Mouse (Mus musculus) lung, embryonic 16.5 days (tissue): ENCODE data around the gene Wasl. TPM values are rescaled to one million over a fixed set of nuclear protein-coding genes. Genes with fewer than 3 reads are reported as not detected.
A peak's percentile ranks its signal among the peaks of the same experiment; 100 is the strongest.

Source experiments
- ATAC-seq: fragments of 200-750 bp; cut with Nextera tagmentation; 2 replicates; pipeline ENCODE4 v1.8.0; 2017; ENCODE audit warnings: low read depth, mild to moderate bottlenecking, moderate library complexity
- H3K27ac ChIP-seq: fragments of 300-500 bp; sonication (generic); 2 replicates; pipeline ENCODE4 v1.5.1; 2014; ENCODE audit warnings: mild to moderate bottlenecking, control low read depth, low read length
- H3K27me3 ChIP-seq: fragments of 300-500 bp; sonication (generic); 2 replicates; pipeline ENCODE4 v1.6.1; 2014; ENCODE audit warnings: low read depth, low read length, mixed read lengths; ENCODE audit not compliant: control insufficient read depth, insufficient read depth
- H3K36me3 ChIP-seq: fragments of 300-500 bp; sonication (generic); 2 replicates; pipeline ENCODE4 v1.6.1; 2014; ENCODE audit warnings: low read length; ENCODE audit not compliant: control insufficient read depth, insufficient read depth
- H3K4me1 ChIP-seq: fragments of 300-500 bp; sonication (generic); replicated peaks from 2 replicates; pipeline ENCODE4 v1.6.1; 2014; ENCODE audit warnings: low read length, mixed read lengths; ENCODE audit not compliant: control insufficient read depth, insufficient read depth
- H3K4me2 ChIP-seq: fragments of 300-500 bp; sonication (generic); 2 replicates; pipeline ENCODE4 v1.6.1; 2014; ENCODE audit warnings: low read depth, low read length, control low read depth
- H3K4me3 ChIP-seq: fragments of 300-500 bp; sonication (generic); 2 replicates; pipeline ENCODE4 v1.5.1; 2014; ENCODE audit warnings: mild to moderate bottlenecking, low read length, control low read depth
- H3K9ac ChIP-seq: fragments of 300-500 bp; sonication (generic); 2 replicates; pipeline ENCODE4 v1.6.1; 2014; ENCODE audit warnings: low read length, control low read depth
- H3K9me3 ChIP-seq: fragments of 300-500 bp; sonication (generic); 2 replicates; pipeline ENCODE4 v1.6.1; 2016; ENCODE audit warnings: low read length; ENCODE audit not compliant: control insufficient read depth
- WGBS: fragments of 180-500 bp; shearing (Covaris S2); extraction: QIAGEN DNeasy Blood & Tissue Kit; methylation state at CpG from one replicate; pipeline ENCODE4 v1.1.7; 2014; 5-methylcytosine and 5-hydroxymethylcytosine counted together
- polyA plus RNA-seq: library from polyadenylated mRNA; unstranded; fragments of >200 nt; fragmentation: Nextera tagmentation; extraction: Ambion mirVana; gene quantifications from 2 replicates; pipeline ENCODE4 v1.2.1, GENCODE M21; 2015

The Wasl gene
- polyA plus RNA-seq, 1 experiment from 2014 or later: 67.9 TPM

DNA sequence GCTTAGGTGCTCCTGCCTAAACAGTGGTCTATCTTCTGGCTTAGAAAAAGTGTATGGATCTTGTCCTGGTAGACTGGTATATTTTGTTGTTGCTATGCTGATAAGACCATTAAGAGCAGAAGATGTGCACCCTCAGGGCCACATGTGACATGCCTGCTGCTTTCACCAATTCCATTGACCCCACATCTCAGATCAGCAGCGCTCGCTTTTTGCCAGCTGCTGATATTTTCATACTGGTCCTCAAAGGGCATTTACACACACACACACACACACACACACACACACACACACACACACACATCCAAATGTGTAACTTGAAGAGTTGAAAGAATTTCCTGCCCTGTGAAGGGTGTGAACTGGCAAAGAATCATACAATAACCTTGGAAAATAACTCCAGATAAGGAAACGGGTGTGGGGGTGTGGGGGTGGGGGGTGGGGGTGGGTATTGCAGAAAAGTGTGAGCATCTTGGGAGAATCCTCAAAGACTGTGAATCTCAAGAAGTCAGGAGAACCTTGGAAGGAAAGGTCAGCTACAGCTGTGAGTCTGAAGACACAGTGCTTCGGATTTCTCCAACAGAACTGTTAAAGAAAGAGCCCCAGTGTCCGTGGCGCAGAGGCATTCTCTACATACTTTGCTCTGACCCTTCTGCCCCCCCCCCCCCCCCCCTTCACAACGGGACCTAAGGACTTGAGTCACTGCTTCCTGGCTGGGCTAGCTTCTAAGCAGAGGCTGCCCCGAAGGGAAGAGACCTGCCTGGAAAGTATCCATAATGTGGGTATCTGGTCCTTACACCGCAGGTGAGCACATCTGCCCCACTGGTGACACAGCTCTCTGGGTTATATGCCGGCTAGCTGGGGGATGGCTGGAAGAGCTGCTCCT is 79.1 kb downstream of the Wasl start:
- WGBS: 19% methylated on average over 9 of the region's 10 CpGs
- Histone ChIP-seq H3K27ac (peak overlapping the region; percentile 64), H3K9ac (no peak overlapping the region), H3K9me3 (no peaks in the 10 kb centered on the region), H3K4me2 (no peak overlapping the region), H3K27me3 (no peaks in the 10 kb centered on the region), H3K4me3 (no peak overlapping the region), H3K4me1 (peaks cover 18% of the 10 kb centered on the region), H3K36me3 (no peaks in the 10 kb centered on the region)
- ATAC-seq: peak; percentile 63

DNA sequence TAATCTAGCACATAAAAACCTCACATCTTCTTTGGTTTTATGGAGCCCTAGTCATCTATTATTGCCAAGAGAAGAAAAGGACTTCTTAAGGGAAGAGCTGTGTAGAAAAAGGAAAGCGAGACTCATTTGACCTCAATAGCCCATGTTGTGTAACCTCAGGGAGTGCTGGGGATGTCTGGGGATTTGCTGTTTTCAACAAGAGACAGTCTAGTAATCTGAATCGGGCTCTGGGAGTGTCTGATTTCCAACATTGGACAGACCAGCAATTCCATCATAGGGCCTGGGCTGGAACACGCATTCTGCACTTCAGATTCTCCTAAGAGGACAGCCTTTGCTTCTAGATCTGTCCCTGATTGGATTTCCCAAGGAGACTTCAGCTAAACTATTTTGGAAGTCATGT is 81.4 kb downstream of the Wasl start:
- Histone ChIP-seq H3K36me3 (no peaks in the 10 kb centered on the region), H3K27me3 (no peaks in the 10 kb centered on the region), H3K4me3 (no peak overlapping the region), H3K27ac (no peak overlapping the region), H3K4me1 (peaks cover 18% of the 10 kb centered on the region), H3K9ac (no peak overlapping the region), H3K9me3 (no peaks in the 10 kb centered on the region), H3K4me2 (no peak overlapping the region)
- 78% methylated on average over 3 of the region's 3 CpGs for WGBS
- no peak for ATAC-seq

DNA sequence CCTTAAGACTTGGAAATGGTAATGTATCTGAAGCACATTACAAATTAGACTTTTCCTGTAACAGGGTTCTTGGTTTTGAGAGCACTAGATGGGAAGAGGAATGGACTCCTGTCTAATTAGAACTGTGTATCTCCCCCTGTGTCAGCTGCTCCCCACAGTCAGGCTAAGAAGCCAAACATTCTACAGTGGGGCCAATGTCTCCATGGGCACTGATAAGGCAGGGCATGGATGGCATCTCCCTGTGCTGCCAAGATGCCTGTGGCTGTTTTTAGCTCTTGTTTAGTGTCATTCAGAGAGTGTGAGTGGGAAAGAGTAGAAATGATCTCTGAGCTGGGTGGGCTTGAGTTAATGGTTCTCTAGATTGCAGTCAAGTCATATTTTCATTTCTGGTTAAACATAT is 91.5 kb downstream of the Wasl start:
- H3K9me3 ChIP-seq: 0 out of 2 replicates have a peak, but pooled peaks cover 2% of the 10 kb centered on the region
- no peak overlapping the region for H3K27ac ChIP-seq
- no peak for ATAC-seq
- no peaks in the 10 kb centered on the region for H3K36me3 ChIP-seq
- no peaks in the 10 kb centered on the region for H3K27me3 ChIP-seq
- no peak overlapping the region for H3K4me3 ChIP-seq
- H3K4me1 ChIP-seq: no peaks in the 10 kb centered on the region; the same call in 1 of the 2 replicates
- H3K4me2 ChIP-seq: no peak overlapping the region
- H3K9ac ChIP-seq: no peak overlapping the region

DNA sequence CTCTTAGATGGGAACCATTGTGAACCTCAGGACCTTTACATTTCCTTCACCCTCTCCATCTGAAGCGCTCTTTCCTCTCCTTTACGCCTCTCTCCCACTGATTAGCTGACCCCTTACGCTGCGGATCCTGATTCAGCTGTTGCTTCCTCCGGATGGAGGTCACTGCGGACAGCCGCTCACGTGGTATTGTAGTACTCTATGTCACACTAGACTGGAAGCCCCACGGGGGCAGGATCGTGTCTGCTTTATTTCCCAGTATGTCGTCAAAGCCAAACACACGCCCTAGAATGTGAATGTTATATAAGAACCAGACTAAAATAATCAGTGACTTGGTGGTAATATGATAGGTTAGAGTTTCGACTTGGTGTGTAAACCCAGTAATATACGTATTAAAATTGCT is 92.4 kb downstream of the Wasl start:
- H3K9ac ChIP-seq: no peak overlapping the region
- H3K4me3 ChIP-seq: no peak overlapping the region
- 89% methylated on average over 14 of the region's 14 CpGs for WGBS
- H3K4me2 ChIP-seq: no peak overlapping the region
- no peak for ATAC-seq
- no peak overlapping the region for H3K27ac ChIP-seq
- H3K4me1 ChIP-seq: no peaks in the 10 kb centered on the region; the same call in 1 of the 2 replicates
- 0 out of 2 replicates have a peak, but pooled peaks cover 2% of the 10 kb centered on the region for H3K9me3 ChIP-seq
- H3K36me3 ChIP-seq: no peaks in the 10 kb centered on the region
- H3K27me3 ChIP-seq: no peaks in the 10 kb centered on the region

DNA sequence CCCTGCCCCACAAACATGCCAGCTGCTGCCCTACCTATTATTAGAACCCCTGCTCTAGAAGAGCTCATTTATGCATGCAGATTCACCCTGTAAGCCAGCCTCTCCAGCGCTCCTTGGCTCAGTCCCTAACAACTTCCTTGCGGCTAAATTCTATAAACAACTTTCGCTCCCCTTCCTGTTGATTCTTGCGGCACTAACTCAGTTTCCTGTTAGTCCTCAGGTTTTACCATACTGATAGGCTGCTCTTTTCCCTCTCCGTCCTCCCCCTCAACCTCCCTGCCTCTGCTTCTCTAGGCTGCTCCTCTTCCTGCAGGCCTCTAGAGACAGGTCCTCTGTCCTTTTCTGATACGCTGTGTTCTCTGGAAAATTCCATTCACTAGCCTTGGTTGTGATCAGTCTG is 93.7 kb downstream of the Wasl start:
- peak; percentile 82 for ATAC-seq
- Histone ChIP-seq H3K4me3 (no peak overlapping the region), H3K9ac (no peak overlapping the region), H3K36me3 (no peaks in the 10 kb centered on the region), H3K4me2 (no peak overlapping the region), H3K4me1 (no peaks in the 10 kb centered on the region; the same call in 1 of the 2 replicates), H3K27ac (peak overlapping the region; percentile 49; the same call in 1 of the 2 replicates), H3K9me3 (0 out of 2 replicates have a peak, but pooled peaks cover 2% of the 10 kb centered on the region), H3K27me3 (no peaks in the 10 kb centered on the region)
- 54% methylated on average over 6 of the region's 6 CpGs for WGBS

DNA sequence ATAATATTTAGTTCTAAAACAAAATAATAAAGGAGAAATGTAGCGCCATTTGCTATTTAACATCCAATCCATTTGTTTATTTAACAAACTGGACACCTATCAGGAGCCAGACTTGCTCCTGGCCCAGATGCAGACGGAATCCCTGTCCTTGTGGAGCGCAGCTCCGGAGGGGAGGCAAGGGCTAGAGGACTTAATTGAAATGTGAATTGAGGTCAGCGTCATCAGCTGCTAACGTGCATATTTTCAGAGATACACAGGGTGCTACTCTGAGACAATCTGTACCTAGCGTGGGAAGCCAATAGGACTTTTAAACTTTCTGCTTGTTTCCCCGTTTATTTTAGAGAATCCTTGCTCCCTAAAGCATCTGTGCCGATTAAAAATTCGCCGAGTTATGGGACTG is 94.5 kb downstream of the Wasl start:
- H3K27me3 ChIP-seq: no peaks in the 10 kb centered on the region
- H3K9me3 ChIP-seq: 0 out of 2 replicates have a peak, but pooled peaks cover 2% of the 10 kb centered on the region
- H3K27ac ChIP-seq: no peak overlapping the region
- H3K4me3 ChIP-seq: no peak overlapping the region
- ATAC-seq: no peak
- H3K36me3 ChIP-seq: no peaks in the 10 kb centered on the region
- no peak overlapping the region for H3K9ac ChIP-seq
- H3K4me1 ChIP-seq: no peaks in the 10 kb centered on the region; the same call in 1 of the 2 replicates
- WGBS: 67% methylated on average over 11 of the region's 11 CpGs
- H3K4me2 ChIP-seq: no peak overlapping the region

DNA sequence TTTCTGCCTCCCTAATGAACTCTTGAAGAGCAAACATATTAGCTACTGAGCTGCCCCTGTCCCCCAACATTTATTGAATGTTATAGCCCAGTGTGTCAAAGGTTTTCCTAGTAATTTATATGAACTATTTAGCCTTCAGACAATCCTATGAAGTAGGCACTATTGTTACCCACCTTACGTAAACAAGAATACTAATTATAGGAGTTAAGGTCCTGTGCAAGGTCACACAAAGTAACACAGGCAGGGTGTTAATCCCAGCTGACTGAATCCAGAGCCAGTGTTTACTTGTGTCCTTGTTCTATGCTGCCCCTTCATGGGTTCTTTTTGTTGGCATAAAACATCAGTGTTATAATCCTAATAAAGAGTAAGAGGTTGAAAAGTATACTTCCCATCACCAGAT is 95.1 kb downstream of the Wasl start:
- Histone ChIP-seq H3K27ac (no peak overlapping the region), H3K4me3 (no peak overlapping the region), H3K36me3 (no peaks in the 10 kb centered on the region), H3K27me3 (no peaks in the 10 kb centered on the region), H3K9me3 (0 out of 2 replicates have a peak, but pooled peaks cover 2% of the 10 kb centered on the region), H3K4me1 (no peaks in the 10 kb centered on the region; the same call in 1 of the 2 replicates), H3K4me2 (no peak overlapping the region), H3K9ac (no peak overlapping the region)
- WGBS: 83% methylated on average over 1 of the region's 1 CpGs
- no peak for ATAC-seq

DNA sequence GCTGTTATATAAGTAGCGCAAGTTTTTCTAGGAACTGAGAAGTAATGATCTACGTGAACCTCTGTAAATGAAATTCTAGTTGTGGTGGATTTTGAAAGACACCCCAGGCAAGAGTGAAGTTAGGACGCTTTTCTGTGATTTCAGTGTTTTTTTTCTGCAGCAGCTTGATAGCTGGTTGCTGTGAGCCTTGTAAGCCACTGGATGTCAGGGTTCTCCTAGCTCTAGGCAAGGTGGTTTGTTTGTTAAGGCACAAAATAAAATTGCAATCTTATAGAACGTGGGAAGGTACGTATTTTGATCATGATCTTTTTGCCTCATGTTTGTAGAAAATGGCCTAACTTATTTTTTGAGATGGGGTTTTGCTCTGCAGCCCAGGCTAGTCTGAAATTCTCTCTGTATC is 95.8 kb downstream of the Wasl start:
- no peak for ATAC-seq
- Histone ChIP-seq H3K4me3 (no peak overlapping the region), H3K9me3 (no peaks in the 10 kb centered on the region), H3K4me2 (no peak overlapping the region), H3K27me3 (no peaks in the 10 kb centered on the region), H3K9ac (no peak overlapping the region), H3K4me1 (no peaks in the 10 kb centered on the region; the same call in 1 of the 2 replicates), H3K36me3 (no peaks in the 10 kb centered on the region), H3K27ac (no peak overlapping the region)
- WGBS: 81% methylated on average over 5 of the region's 5 CpGs

DNA sequence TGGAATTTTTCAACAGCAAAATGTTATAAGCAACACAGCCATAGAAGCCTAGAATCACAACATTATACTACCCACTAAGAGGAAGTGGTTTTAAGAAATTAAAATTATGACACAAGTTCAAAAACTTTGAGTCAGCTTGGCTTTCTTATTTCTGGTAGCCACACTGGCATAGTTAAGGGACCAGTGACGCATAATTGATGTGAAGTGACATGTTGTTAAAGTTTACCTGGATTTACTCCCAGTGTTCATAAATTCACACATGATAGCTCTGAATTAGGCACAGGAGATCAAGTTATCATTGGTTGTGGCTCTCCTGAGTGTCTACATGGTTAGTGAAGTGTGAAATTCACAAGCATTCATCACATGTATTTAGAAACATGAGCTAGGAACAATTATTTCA is 99.9 kb downstream of the Wasl start:
- no peaks in the 10 kb centered on the region for H3K9me3 ChIP-seq
- no peak for ATAC-seq
- WGBS: 100% methylated on average over 1 of the region's 1 CpGs
- H3K9ac ChIP-seq: no peak overlapping the region
- no peaks in the 10 kb centered on the region for H3K4me1 ChIP-seq
- H3K27ac ChIP-seq: no peak overlapping the region
- no peaks in the 10 kb centered on the region for H3K36me3 ChIP-seq
- no peak overlapping the region for H3K4me2 ChIP-seq
- H3K4me3 ChIP-seq: no peak overlapping the region
- no peaks in the 10 kb centered on the region for H3K27me3 ChIP-seq
